Mouse (Mus musculus) activated CD4-positive, CD25-positive, alpha-beta regulatory T cell, adult 9 weeks (primary cell): ENCODE measurements around the gene E2f4. TPM values are rescaled to one million over a fixed set of nuclear protein-coding genes. Genes with fewer than 3 reads are reported as not detected.

Experiments
- polyA plus RNA-seq: library from polyadenylated mRNA; unstranded; fragments of 100-300 nt; shearing (Covaris generic); gene quantifications from one replicate; pipeline ENCODE4 v1.2.1, GENCODE M21; 2017

E2f4 gene
- 82.3 TPM for polyA plus RNA-seq

GRCm38 (mm10) chr8:105297511-105298192 is at the start of gene E2f4:
E2f4 (plus strand) TSS chr8:105297663.

GRCm38 (mm10) chr8:105254966-105255350 is 42.5 kb upstream of the E2f4 start, which contains the start of gene B3gnt9:
B3gnt9 (minus strand) TSS chr8:105255153.

GRCm38 (mm10) chr8:105264024-105264982 is 33.2 kb upstream of the E2f4 start, which contains the start of the genes Tradd and Fbxl8:
Tradd (minus strand) TSS chr8:105264609.
Fbxl8 (plus strand) TSS chr8:105264648.

GRCm38 (mm10) chr8:105269461-105269947 is 28.0 kb upstream of the E2f4 start, which contains the start of gene Hsf4:
Hsf4 (plus strand) TSS chr8:105269801.

GRCm38 (mm10) chr8:105275840-105276239 is 21.6 kb upstream of the E2f4 start, which contains the start of gene Nol3:
Nol3 (plus strand) TSS chr8:105276140.

GRCm38 (mm10) chr8:105289805-105290460 is 7.5 kb upstream of the E2f4 start, which contains the start of gene 4931428F04Rik:
4931428F04Rik (minus strand) TSS chr8:105289864.

GRCm38 (mm10) chr8:105295895-105296573 is 1.4 kb upstream of the E2f4 start, which contains the start of gene Exoc3l:
Exoc3l (minus strand) TSS chr8:105296101.

GRCm38 (mm10) chr8:105305211-105306145 is 8.0 kb downstream of the E2f4 start, which contains the start of gene Elmo3:
Elmo3 (plus strand) TSS chr8:105305601.

GRCm38 (mm10) chr8:105326141-105326672 is 28.7 kb downstream of the E2f4 start, which contains the start of the genes Lrrc29 and Tmem208:
Lrrc29 (minus strand) TSS chr8:105326278.
Tmem208 (plus strand) TSS chr8:105326354.

GRCm38 (mm10) chr8:105347428-105348221 is 50.2 kb downstream of the E2f4 start, which contains the start of gene Fhod1:
Fhod1 (minus strand) TSS chr8:105347953.

GRCm38 (mm10) chr8:105348450-105349095 is 51.1 kb downstream of the E2f4 start, which contains the start of gene Slc9a5:
Slc9a5 (plus strand) TSS chr8:105348843.

Other genes starting within 250 kb of the E2f4 start
- gene Ces3a, start 249.1 kb upstream of the E2f4 start, polyA plus RNA-seq: not detected
- not detected for gene Ces3b, start 213.9 kb upstream of the E2f4 start, polyA plus RNA-seq
- not detected for gene Ces4a, start 165.9 kb upstream of the E2f4 start, polyA plus RNA-seq
- 27.3 TPM for gene Cbfb, start 127.0 kb upstream of the E2f4 start, polyA plus RNA-seq
- gene D230025D16Rik, start 72.5 kb upstream of the E2f4 start, polyA plus RNA-seq: 30.6 TPM
- 0.93 TPM for gene B3gnt9, start 42.5 kb upstream of the E2f4 start, polyA plus RNA-seq
- 48.9 TPM for gene Tradd, start 33.1 kb upstream of the E2f4 start, polyA plus RNA-seq
- gene Fbxl8, start 33.0 kb upstream of the E2f4 start, polyA plus RNA-seq: 23.4 TPM
- 0.86 TPM for gene Hsf4, start 27.9 kb upstream of the E2f4 start, polyA plus RNA-seq
- gene Nol3, start 21.5 kb upstream of the E2f4 start, polyA plus RNA-seq: not detected
- 1.9 TPM for gene 4931428F04Rik, start 7.8 kb upstream of the E2f4 start, polyA plus RNA-seq
- gene Exoc3l, start 1.6 kb upstream of the E2f4 start, polyA plus RNA-seq: 2.1 TPM
- 8.1 TPM for gene Elmo3, start 7.9 kb downstream of the E2f4 start, polyA plus RNA-seq
- 2.6 TPM for gene Lrrc29, start 28.6 kb downstream of the E2f4 start, polyA plus RNA-seq
- 151 TPM for gene Tmem208, start 28.7 kb downstream of the E2f4 start, polyA plus RNA-seq
- gene Fhod1, start 50.3 kb downstream of the E2f4 start, polyA plus RNA-seq: 1.8 TPM
- gene Slc9a5, start 51.2 kb downstream of the E2f4 start, polyA plus RNA-seq: 0.59 TPM
- not detected for gene Plekhg4, start 75.6 kb downstream of the E2f4 start, polyA plus RNA-seq
- not detected for gene Kctd19, start 115.8 kb downstream of the E2f4 start, polyA plus RNA-seq
- not detected for gene Lrrc36, start 115.9 kb downstream of the E2f4 start, polyA plus RNA-seq
- gene Tppp3, start 173.9 kb downstream of the E2f4 start, polyA plus RNA-seq: 1.3 TPM
- gene Zdhhc1, start 199.2 kb downstream of the E2f4 start, polyA plus RNA-seq: 2.2 TPM
- not detected for gene Hsd11b2, start 221.1 kb downstream of the E2f4 start, polyA plus RNA-seq